Mouse (Mus musculus) stomach, postnatal 0 days (tissue): Measurements from ENCODE around the gene Dpm1.

ENCODE experiments used
- CTCF ChIP-seq: IDR thresholded peaks from 2 replicates; pipeline ENCODE4 v1.5.1; 2016; ENCODE audit warnings: antibody characterized with exemption, low read depth, mild to moderate bottlenecking, moderate library complexity
- EP300 ChIP-seq: optimal IDR thresholded peaks from 2 replicates; pipeline ENCODE3; 2016; ENCODE audit warnings: antibody characterized with exemption

DNA sequence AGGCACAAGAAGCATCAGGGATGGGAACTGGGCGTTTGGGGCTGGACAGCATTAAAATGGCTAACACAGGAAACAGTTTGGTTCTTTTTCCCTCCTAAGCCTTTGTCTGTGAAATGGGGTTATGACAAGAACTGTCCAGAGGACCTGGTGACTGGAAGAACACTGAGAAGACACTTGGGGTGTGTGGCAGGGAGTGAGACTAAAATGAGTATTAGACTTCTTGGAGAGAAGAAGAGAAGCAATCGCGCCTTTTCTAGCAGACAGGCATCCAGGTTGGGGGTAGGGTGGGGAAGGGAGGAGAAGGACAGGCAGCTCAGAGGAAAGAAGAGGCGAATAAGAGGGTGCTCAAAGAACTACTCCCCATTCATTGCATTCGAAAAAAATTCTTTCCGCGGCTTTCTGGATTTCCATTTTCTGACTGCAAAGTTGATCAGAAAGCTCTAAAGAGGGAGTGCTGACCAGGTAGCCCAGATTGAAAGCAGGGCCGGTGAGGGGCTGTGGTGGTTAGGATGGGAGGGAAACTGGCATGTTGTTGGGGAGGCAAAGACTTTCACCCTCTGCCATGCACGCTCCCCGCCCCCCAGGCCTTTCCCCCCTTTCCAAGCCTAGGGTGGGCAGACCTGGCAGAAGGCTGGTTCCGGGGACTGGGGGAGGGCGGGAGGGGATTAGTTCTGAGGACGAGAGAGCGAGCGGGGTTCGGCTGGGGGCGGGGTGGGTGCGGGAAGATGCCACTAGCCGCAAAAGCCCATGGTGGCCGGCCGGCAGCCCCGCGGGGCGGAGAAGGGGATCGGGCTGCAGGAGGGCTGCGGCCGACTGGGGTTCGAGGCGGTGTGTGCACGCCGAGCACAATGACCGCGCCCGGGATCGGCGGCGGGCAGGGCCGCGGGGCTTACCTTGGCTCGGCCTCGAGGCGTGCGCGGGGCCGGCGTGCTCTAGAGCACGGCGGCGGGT is 24.4 kb downstream of the Dpm1 start:
- TF ChIP-seq CTCF (no peak), EP300 (no peak)
